Mouse (Mus musculus): ENCODE data around the gene Alad. TPM values are rescaled to one million over a fixed set of nuclear protein-coding genes. Genes with fewer than 3 reads are reported as not detected.
A peak's percentile ranks its signal among the peaks of the same experiment; 100 is the strongest.

Alad gene
- polyA plus RNA-seq, 2 experiments, result 296 to 629 TPM

DNA sequence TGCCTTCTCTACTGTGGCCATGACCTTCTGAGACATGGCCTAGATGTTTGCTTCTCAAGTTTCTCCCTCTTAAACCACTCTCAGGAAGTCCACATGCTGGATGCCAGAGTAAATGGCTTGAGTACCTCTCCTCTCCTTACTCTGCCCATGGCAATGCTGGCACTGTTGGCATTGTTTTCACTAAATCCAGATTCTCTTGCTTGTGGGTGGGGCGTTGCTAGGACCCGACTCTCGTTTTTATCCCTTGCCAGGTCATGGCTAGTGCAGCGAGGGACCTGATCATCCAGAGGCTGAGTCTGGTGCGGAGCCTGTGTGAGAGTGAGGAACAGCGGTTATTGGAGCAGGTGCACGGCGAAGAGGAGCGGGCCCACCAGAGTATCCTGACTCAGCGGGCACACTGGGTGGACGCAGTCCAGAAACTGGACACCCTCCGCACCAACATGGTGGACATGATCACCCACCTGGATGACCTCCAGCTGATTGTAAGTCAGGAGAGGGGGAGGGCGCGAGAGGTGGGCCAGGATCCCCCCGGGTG, 33.5 kb downstream of the Alad start:
- peaks cover 7% of the 10 kb centered on the region for H3K27me3 ChIP-seq (ENCODE audit: control insufficient read depth, insufficient read depth, low read length)
- H3K4me3 ChIP-seq (ENCODE audit: insufficient read depth in 1 of 2, low read depth in 2 of 2, low read length in 2 of 2), result no peak overlapping the region
- no peak for DNase-seq (ENCODE audit: low read depth in 3 of 3, low spot score in 3 of 3)
- no peaks in the 10 kb centered on the region for H3K9me3 ChIP-seq (ENCODE audit: control insufficient read depth, low read length)
- no peak for ATAC-seq (ENCODE audit: insufficient read depth)
- H3K36me3 ChIP-seq (replicated peaks; ENCODE audit: control insufficient read depth, insufficient read depth, low read depth), result no peaks in the 10 kb centered on the region
- H3K4me1 ChIP-seq (replicated peaks; ENCODE audit: control insufficient read depth in 2 of 2, insufficient read depth in 2 of 2, low read length in 1 of 2), result peaks cover 21 to 27% of the 10 kb centered on the region in 2 experiments
- H3K27ac ChIP-seq, result no peak overlapping the region
- no peak overlapping the region for H3K9ac ChIP-seq (replicated peaks)
- no peak for TF ChIP-seq EP300 (IDR thresholded peaks at IDR 0.05; ENCODE audit: low read depth)
- TF ChIP-seq CTCF (IDR thresholded peaks at IDR 0.05; ENCODE audit: low read depth), result no peak
- 85% methylated on average over 15 of the region's 15 CpGs for WGBS (ENCODE audit: insufficient replicate concordance)
- H3K4me2 ChIP-seq (ENCODE audit: low read depth), result peak overlapping the region; percentile 28

DNA sequence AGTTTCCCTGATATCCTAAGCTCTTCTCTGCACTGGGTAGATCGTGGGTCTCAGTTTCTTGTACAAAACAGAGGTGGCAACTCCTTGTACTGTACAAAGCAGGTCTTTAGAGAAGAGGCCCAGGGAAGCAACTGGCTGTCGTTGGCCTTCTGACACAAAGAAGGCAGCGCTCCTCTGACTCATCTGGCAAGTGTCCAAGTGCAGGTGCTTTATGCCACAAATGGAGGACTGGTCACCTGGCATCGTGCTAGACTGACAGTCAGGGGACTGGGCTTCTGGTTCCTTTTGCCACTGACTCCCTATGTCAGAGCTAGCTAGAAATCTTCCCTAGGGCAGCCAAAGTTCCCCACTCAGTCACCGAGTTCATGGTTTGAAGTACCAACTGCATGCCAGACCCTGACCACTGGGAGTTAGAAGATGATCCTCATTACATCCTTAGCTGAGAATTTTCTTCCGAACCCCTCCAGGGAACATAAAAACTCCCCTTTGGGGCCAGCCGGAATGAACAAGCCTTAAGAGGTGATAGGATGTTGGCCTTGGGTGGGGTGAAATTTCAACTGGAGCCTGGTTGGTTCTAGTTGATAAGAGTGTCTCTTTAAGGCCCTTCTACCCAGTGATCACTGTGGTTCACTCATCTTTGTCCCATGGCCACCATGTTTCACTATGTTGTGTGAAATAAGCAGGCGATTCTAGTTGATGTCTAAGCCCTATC, 34.1 kb downstream of the Alad start:
- WGBS (ENCODE audit: insufficient replicate concordance), result 66% methylated on average over 8 of the region's 8 CpGs
- peak overlapping the region; percentile 27 for H3K27ac ChIP-seq

DNA sequence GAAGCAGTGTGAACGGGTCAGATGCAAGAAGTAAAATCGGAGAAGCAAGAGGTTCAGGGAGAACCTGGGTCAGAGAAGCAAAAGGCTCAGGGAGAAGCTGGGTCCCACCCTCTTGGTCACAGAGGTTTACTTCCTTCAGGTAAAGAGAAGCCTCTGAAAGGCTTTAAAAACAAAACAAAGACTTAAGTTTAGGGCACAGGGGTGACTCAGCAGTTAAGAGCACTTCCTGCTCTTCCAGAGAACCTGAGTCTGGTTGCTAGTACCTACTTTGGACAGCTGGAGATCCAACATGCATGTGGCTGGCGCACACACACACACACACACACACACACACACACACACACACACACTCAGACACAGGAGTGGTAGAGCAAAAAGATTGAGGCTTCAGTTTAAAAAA, 34.8 kb downstream of the Alad start:
- Histone ChIP-seq H3K9me3 (ENCODE audit: control insufficient read depth, low read length) (no peaks in the 10 kb centered on the region), H3K4me1 (replicated peaks; ENCODE audit: control insufficient read depth in 2 of 2, insufficient read depth in 2 of 2, low read length in 1 of 2) (peaks cover 21 to 27% of the 10 kb centered on the region in 2 experiments), H3K4me3 (ENCODE audit: insufficient read depth in 1 of 2, low read depth in 2 of 2, low read length in 2 of 2) (no peak overlapping the region), H3K4me2 (ENCODE audit: low read depth) (no peak overlapping the region), H3K27ac (no peak overlapping the region), H3K36me3 (replicated peaks; ENCODE audit: control insufficient read depth, insufficient read depth, low read depth) (no peaks in the 10 kb centered on the region), H3K9ac (replicated peaks) (no peak overlapping the region), H3K27me3 (ENCODE audit: control insufficient read depth, insufficient read depth, low read length) (peaks cover 19% of the 10 kb centered on the region)
- DNase-seq (ENCODE audit: low read depth in 3 of 3, low spot score in 3 of 3), result no peak
- WGBS (ENCODE audit: insufficient replicate concordance), result 52% methylated on average over 3 of the region's 3 CpGs
- no peak for ATAC-seq (ENCODE audit: insufficient read depth)
- TF ChIP-seq CTCF (IDR thresholded peaks at IDR 0.05; ENCODE audit: low read depth), result no peak
- TF ChIP-seq EP300 (IDR thresholded peaks at IDR 0.05; ENCODE audit: low read depth), result no peak

More for the DNA sequence above, 34.1 kb downstream of the Alad start:
- DNase-seq (ENCODE audit: low read depth in 3 of 3, low spot score in 3 of 3) (peak in 2 of 3 experiments; percentile 40 to 53), ATAC-seq (ENCODE audit: insufficient read depth) (peak; percentile 84)
- Histone ChIP-seq H3K27me3 (ENCODE audit: control insufficient read depth, insufficient read depth, low read length) (peaks cover 12% of the 10 kb centered on the region), H3K9me3 (ENCODE audit: control insufficient read depth, low read length) (no peaks in the 10 kb centered on the region), H3K9ac (replicated peaks) (peak overlapping the region; percentile 18; the same call in 1 of the 2 replicates), H3K4me2 (ENCODE audit: low read depth) (peak overlapping the region; percentile 28), H3K4me3 (ENCODE audit: insufficient read depth in 1 of 2, low read depth in 2 of 2, low read length in 2 of 2) (no peak overlapping the region), H3K36me3 (replicated peaks; ENCODE audit: control insufficient read depth, insufficient read depth, low read depth) (no peaks in the 10 kb centered on the region), H3K4me1 (replicated peaks; ENCODE audit: control insufficient read depth in 2 of 2, insufficient read depth in 2 of 2, low read length in 1 of 2) (peaks cover 21 to 27% of the 10 kb centered on the region in 2 experiments)
- TF ChIP-seq CTCF (IDR thresholded peaks at IDR 0.05; ENCODE audit: low read depth) (no peak), EP300 (IDR thresholded peaks at IDR 0.05; ENCODE audit: low read depth) (no peak)

DNA sequence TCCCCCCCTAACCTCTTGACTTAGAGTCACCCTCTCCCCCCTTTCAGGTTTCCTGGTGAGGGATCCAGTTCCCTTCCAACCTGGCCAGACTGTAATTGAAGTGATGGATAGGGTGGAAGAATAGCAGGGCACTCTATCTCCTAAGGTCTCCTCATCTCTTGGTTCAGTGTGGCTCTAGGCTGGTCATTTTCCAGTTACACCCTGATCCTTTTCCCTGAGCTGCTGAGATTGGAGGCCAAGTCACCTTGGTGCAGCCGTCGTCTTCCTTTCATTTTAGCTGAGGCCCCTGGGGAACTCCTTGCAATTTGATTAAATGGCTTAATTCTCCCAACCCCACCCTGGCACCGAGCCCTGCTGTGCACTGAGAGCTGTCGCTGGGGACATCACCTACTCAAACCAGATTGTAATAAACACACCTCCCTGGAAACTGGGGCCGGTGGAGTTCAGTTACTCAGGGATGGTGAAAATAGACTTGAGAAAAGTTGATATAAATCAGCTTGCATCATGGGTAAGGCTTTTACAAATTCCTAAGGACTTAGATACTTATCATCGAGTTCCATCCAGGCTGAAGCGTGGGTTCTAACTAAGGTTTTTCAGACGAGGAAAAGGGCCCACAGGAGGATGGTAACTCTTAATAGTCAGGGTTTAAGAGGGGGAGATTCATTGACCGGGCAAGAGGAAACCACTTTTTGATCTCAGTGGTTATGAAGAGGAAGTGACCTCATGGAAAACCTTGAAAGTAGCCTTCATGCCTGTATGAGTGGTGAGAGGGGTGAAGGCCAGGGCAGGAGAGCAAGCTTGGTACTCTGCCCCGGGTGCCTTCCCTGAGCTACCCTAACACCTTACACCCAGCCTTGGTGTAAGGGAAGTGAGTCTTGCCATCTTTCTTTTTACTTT, 38.8 kb downstream of the Alad start:
- 24% methylated on average over 10 of the region's 10 CpGs for WGBS (ENCODE audit: insufficient replicate concordance)

More for the DNA sequence above, 38.8 kb downstream of the Alad start:
- Histone ChIP-seq H3K4me1 (replicated peaks; ENCODE audit: control insufficient read depth in 2 of 2, insufficient read depth in 2 of 2, low read length in 1 of 2) (peaks cover 20% of the 10 kb centered on the region in 2 experiments), H3K9ac (replicated peaks) (no peak overlapping the region), H3K4me3 (ENCODE audit: insufficient read depth in 1 of 2, low read depth in 2 of 2, low read length in 2 of 2) (no peak overlapping the region), H3K9me3 (ENCODE audit: control insufficient read depth, low read length) (no peaks in the 10 kb centered on the region), H3K36me3 (replicated peaks; ENCODE audit: control insufficient read depth, insufficient read depth, low read depth) (no peaks in the 10 kb centered on the region), H3K27ac (no peak overlapping the region), H3K4me2 (ENCODE audit: low read depth) (no peak overlapping the region), H3K27me3 (ENCODE audit: control insufficient read depth, insufficient read depth, low read length) (peaks cover 26% of the 10 kb centered on the region)
- DNase-seq (ENCODE audit: low read depth in 3 of 3, low spot score in 3 of 3), result no peak
- no peak for ATAC-seq (ENCODE audit: insufficient read depth)
- TF ChIP-seq EP300 (IDR thresholded peaks at IDR 0.05; ENCODE audit: low read depth) (no peak), CTCF (IDR thresholded peaks at IDR 0.05; ENCODE audit: low read depth) (no peak)
